Mouse (Mus musculus): Measurements from ENCODE around the gene Sema6d.

DNA sequence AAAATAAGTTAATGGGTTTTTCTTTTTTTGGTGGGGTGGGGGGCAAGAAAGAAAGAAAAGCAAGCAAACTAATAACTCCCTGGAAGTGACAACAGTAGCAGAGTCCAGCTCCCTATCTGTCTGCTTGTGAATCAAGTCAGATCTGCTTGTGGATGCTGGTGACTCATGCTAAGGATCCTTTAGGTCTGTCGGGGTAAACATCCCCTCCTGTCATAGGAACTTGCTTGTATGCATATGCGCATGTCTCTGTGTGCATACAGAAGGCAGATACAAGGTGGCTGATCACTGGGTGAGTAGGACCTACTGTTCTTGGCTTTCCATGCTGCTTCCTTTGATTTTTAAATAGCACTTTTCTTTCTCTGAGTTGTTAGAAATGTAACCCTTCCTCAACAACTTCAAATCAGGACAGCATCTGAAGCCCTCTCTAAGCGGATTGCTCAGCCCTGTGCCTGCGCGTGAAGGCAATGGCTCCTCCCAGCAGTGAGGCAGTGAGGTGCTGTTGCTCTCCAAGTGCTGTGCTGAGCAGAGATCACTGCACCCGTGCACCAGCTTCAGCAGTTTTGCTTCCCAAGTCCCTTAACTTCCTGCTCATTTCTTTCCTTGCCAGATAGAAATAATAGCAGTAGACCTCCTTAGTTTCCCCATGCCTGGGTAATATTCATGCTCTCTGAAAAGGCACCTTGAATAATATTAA, 550.9 kb downstream of the Sema6d start:
- TF ChIP-seq CTCF (conservative IDR thresholded peaks at IDR 0.05; ENCODE audit: insufficient read depth, insufficient read length, low read depth, low read length) (no peak), POLR2A (IDR thresholded peaks at IDR 0.05; ENCODE audit: low read depth, low read length) (no peak)
